Mouse (Mus musculus) heart, embryonic 11.5 days (tissue): ENCODE measurements around the gene Fam166a. TPM values are rescaled to one million over a fixed set of nuclear protein-coding genes. Genes with fewer than 3 reads are reported as not detected.

Experiments
- ATAC-seq: fragments of 200-750 bp; cut with Nextera tagmentation; replicated peaks from 2 replicates; pipeline ENCODE4 v1.8.0; 2017; ENCODE audit warnings: moderate library complexity; ENCODE audit not compliant: insufficient number of reproducible peaks, low FRiP score, low TSS enrichment
- H3K27ac ChIP-seq: fragments of 300-500 bp; sonication (generic); 2 replicates; pipeline ENCODE4 v1.5.1; 2014; ENCODE audit warnings: mild to moderate bottlenecking, low read depth, low read length
- H3K27me3 ChIP-seq: fragments of 300-500 bp; sonication (generic); 2 replicates; pipeline ENCODE4 v1.6.1; 2014; ENCODE audit warnings: mild to moderate bottlenecking, low read length, mixed read lengths; ENCODE audit not compliant: control insufficient read depth, insufficient read depth
- H3K36me3 ChIP-seq: fragments of 300-500 bp; sonication (generic); 2 replicates; pipeline ENCODE4 v1.6.1; 2014; ENCODE audit warnings: mild to moderate bottlenecking, low read length, moderate library complexity, mixed read lengths; ENCODE audit not compliant: control insufficient read depth, insufficient read depth
- H3K4me1 ChIP-seq: fragments of 300-500 bp; sonication (generic); 2 replicates; pipeline ENCODE4 v1.6.1; 2014; ENCODE audit warnings: low read length; ENCODE audit not compliant: control insufficient read depth, insufficient read depth
- H3K4me2 ChIP-seq: fragments of 300-500 bp; sonication (generic); 2 replicates; pipeline ENCODE4 v1.6.1; 2014; ENCODE audit warnings: mild to moderate bottlenecking, moderate library complexity
- H3K4me3 ChIP-seq: fragments of 300-500 bp; sonication (generic); 2 replicates; pipeline ENCODE4 v1.5.1; 2014; ENCODE audit warnings: low read depth, low read length
- H3K9ac ChIP-seq: fragments of 300-500 bp; sonication (generic); 2 replicates; pipeline ENCODE4 v1.6.1; 2014; ENCODE audit warnings: mild to moderate bottlenecking, low read depth, low read length, moderate library complexity
- H3K9me3 ChIP-seq: fragments of 300-500 bp; sonication (generic); replicated peaks from 2 replicates; pipeline ENCODE4 v1.6.1; 2016; ENCODE audit warnings: low read length; ENCODE audit not compliant: control insufficient read depth
- WGBS: fragments of 180-500 bp; shearing (Covaris S2); extraction: QIAGEN DNeasy Blood & Tissue Kit; methylation state at CpG from one replicate; pipeline ENCODE4 v1.1.7; 2014; ENCODE audit not compliant: insufficient replicate concordance; 5-methylcytosine and 5-hydroxymethylcytosine counted together
- polyA plus RNA-seq: library from polyadenylated mRNA; unstranded; fragments of >200 nt; fragmentation: Nextera tagmentation; extraction: Ambion mirVana; gene quantifications from 2 replicates; pipeline ENCODE4 v1.2.1, GENCODE M21; 2014

The Fam166a gene
- polyA plus RNA-seq, 1 experiment from 2014 or later = 0.44 TPM

DNA sequence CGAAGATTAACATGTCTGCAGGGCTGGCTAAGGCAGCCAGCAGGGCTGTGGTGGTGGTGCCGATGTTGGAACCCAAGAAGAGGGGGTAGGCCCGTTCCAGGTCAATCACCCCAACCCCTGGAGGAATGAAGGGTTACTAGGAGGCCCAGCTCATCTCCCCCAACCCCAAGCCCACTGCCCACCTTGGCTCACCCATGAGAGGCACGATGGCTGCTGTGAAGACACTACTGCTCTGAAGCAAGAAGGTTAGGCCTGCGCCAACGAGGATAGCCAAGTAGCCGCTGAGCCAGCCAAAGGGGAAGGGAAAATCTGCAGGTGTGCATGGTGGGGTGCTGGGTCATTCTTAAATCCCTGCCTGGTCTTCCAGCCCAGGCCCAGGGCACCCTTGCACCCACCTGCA is 12.0 kb downstream of the Fam166a start:
- H3K4me1 ChIP-seq = peaks cover 7% of the 10 kb centered on the region; the same call in 1 of the 2 replicates
- peaks cover 31% of the 10 kb centered on the region for H3K27me3 ChIP-seq
- H3K4me3 ChIP-seq = no peak overlapping the region
- no peaks in the 10 kb centered on the region for H3K36me3 ChIP-seq
- 84% methylated on average over 7 of the region's 7 CpGs for WGBS
- no peak overlapping the region for H3K4me2 ChIP-seq
- no peak overlapping the region for H3K27ac ChIP-seq
- no peaks in the 10 kb centered on the region for H3K9me3 ChIP-seq
- no peak overlapping the region for H3K9ac ChIP-seq
- ATAC-seq = no peak

DNA sequence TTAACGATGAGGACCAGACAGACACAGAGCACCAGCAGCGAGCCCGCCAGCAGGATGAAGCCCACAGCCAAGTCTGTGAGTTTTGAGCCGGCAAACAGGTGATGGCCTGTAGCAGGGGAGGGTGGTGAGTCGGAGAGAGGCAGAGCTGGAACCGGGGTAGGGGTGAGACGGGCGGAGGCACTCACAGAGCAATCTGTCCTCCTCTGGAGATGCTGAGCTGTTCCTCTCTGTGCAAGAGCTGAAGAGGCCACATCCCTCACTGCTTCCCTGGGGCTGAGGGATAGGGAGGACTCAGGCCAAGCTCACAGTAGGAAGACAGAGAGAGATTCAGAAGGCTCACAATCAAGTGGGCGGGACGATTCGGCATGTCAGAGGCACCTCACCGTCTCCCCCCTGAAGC is 12.5 kb downstream of the Fam166a start:
- H3K9me3 ChIP-seq = no peaks in the 10 kb centered on the region
- ATAC-seq = no peak
- peaks cover 31% of the 10 kb centered on the region for H3K27me3 ChIP-seq
- H3K4me1 ChIP-seq = peaks cover 4% of the 10 kb centered on the region; the same call in 1 of the 2 replicates
- H3K4me3 ChIP-seq = no peak overlapping the region
- H3K27ac ChIP-seq = no peak overlapping the region
- no peak overlapping the region for H3K9ac ChIP-seq
- 54% methylated on average over 12 of the region's 12 CpGs for WGBS
- H3K36me3 ChIP-seq = no peaks in the 10 kb centered on the region
- no peak overlapping the region for H3K4me2 ChIP-seq

DNA sequence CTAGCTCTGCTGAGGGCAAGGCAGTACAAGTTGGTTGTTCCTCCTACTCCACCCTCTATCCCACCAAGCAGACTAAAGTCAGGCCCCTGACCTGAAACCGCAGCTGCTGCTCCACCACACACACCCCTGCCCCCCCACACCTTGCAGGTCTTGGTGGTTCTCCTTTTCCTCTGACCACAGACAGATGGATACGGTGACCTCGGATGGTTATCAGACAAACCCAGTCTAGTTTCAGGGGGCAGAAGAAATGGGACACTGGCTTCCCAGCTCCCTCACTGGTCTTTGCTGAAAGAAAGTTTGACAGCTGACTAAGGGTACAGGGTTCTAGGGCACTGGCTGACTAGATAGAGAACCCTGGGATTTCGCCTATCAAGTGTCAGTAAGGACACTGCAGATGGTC is 14.9 kb downstream of the Fam166a start:
- H3K9ac ChIP-seq = no peak overlapping the region
- H3K9me3 ChIP-seq = no peaks in the 10 kb centered on the region
- H3K4me2 ChIP-seq = no peak overlapping the region
- H3K27ac ChIP-seq = no peak overlapping the region
- peaks cover 4% of the 10 kb centered on the region; the same call in 1 of the 2 replicates for H3K4me1 ChIP-seq
- no peak for ATAC-seq
- WGBS = 77% methylated on average over 4 of the region's 4 CpGs
- H3K36me3 ChIP-seq = no peaks in the 10 kb centered on the region
- H3K27me3 ChIP-seq = peaks cover 31% of the 10 kb centered on the region
- no peak overlapping the region for H3K4me3 ChIP-seq

DNA sequence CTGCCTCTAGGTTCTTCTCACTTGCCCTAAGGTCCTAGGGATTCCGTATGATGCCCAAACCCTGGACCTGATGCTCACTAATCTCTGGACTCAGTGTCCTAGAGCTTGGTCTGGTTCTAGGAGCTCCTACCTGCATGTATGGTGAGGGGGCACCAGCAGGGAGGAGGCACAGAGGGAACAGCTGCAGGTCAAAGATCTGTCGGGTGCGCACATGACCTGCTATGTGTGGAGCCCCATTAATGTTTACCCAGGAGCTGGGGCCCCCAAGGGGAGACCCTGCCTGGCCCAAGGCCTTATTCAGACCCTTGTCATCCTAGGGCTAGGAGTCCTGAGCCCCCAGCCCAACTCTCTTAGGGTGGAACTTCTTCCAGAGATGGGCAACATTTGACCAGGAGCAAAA is 15.5 kb downstream of the Fam166a start, which contains the start of gene Slc34a3:
Gene Slc34a3, minus strand, starts transcription at position 315 of the 400 bp plus-strand sequence.
- no peaks in the 10 kb centered on the region for H3K36me3 ChIP-seq
- H3K9me3 ChIP-seq = no peaks in the 10 kb centered on the region
- H3K4me1 ChIP-seq = peaks cover under 1% of the 10 kb centered on the region; the same call in 1 of the 2 replicates
- ATAC-seq = no peak
- peaks cover 31% of the 10 kb centered on the region for H3K27me3 ChIP-seq
- H3K27ac ChIP-seq = no peak within 1 kb of the TSS
- no peak within 1 kb of the TSS for H3K9ac ChIP-seq
- no peak within 1 kb of the TSS for H3K4me2 ChIP-seq
- 94% methylated on average over 3 of the region's 3 CpGs for WGBS
- no peak within 1 kb of the TSS for H3K4me3 ChIP-seq

DNA sequence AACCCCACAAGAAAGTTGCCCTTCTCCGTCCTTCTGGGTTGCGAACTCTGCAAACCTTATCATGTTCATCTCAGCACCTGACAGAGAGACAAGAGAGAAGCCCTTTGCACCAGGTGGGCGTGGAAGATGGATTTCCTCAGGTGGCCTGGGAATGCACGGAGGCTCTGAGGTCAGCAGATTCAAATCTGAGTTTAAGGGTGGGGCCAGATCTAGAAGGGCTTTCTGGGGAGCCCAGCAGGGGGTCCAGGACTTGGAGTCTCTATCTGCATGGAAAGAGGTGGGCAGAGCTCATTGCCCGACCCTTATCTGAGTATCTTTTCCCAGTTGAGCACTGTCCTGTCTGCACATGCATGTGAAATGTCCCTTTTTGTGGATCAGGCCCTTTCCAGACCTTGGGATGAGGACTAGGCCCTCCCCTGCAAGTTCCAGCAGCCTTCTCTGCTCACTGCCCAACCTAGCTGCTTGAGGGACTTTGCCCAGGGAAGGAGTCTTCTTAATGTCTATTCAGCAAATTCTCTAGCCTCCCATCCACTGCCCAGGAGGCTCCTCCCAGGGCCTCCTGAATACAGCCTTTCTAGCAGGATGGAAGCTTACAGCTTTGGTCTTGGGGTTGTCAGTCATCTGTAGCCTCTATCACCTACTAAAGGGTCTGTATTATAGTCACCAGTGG is 16.1 kb downstream of the Fam166a start:
- Histone ChIP-seq H3K27ac (no peak overlapping the region), H3K9ac (no peak overlapping the region), H3K4me1 (no peaks in the 10 kb centered on the region), H3K36me3 (no peaks in the 10 kb centered on the region), H3K27me3 (peaks cover 25% of the 10 kb centered on the region), H3K4me2 (no peak overlapping the region), H3K9me3 (no peaks in the 10 kb centered on the region), H3K4me3 (no peak overlapping the region)
- 57% methylated on average over 5 of the region's 5 CpGs for WGBS
- no peak for ATAC-seq

DNA sequence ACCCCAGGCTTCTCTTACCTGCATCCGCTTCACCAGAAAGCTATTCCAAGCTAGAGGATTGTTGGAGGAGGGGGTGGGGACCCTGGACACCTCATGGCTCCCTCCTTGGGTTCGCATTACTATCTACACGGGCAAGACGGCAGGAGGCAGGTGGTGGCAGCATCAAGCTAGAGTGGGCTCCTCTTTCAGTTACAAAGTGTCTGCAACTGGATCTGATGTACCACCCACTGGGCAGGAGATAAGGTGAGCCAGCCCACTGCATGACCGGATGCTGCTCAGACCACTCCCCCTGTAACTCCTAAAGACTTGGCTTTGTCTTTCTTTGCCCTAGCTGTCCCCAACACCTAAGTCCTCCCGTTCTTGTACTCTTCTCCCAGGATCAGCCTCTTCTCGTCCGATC is 18.1 kb downstream of the Fam166a start, which contains the start of gene Rnf224:
Gene Rnf224, minus strand, starts transcription at position 174 of the 400 bp plus-strand sequence.
- WGBS = 20% methylated on average over 8 of the region's 8 CpGs
- Histone ChIP-seq H3K4me3 (no peak within 1 kb of the TSS), H3K9me3 (no peaks in the 10 kb centered on the region), H3K27me3 (peaks cover 22% of the 10 kb centered on the region), H3K27ac (no peak within 1 kb of the TSS), H3K4me1 (peaks cover 13% of the 10 kb centered on the region), H3K9ac (no peak within 1 kb of the TSS), H3K36me3 (no peaks in the 10 kb centered on the region), H3K4me2 (no peak within 1 kb of the TSS; the same call in 1 of the 2 replicates)
- no peak for ATAC-seq

GRCm38 (mm10) chr2:25237522-25237921 is 19.0 kb downstream of the Fam166a start:
- Histone ChIP-seq H3K36me3 (no peaks in the 10 kb centered on the region), H3K9me3 (no peaks in the 10 kb centered on the region), H3K4me2 (no peak overlapping the region), H3K27ac (no peak overlapping the region), H3K9ac (no peak overlapping the region), H3K27me3 (peaks cover 26% of the 10 kb centered on the region), H3K4me1 (peaks cover 17% of the 10 kb centered on the region), H3K4me3 (no peak overlapping the region)
- ATAC-seq = no peak
- 61% methylated on average over 4 of the region's 4 CpGs for WGBS

DNA sequence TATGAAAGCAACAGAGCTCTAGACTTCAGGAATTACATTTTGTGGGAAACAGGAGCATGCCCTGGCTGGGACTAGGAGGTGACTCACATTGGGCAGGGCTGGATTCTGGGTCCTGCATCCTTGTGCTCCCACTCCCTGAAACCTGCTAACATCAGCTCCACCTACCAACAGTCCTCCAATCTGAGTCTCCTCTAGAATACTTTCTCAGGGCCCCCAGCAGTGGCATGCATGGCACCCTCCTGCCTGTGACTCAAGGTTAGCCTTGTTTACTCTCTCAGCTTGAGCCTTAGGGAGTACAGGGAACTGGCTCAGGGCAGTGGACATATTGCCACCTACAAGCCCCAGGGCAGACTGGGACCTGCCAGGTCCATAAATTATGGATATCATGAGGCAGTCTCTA is 19.6 kb downstream of the Fam166a start:
- no peak for ATAC-seq
- Histone ChIP-seq H3K9ac (no peak overlapping the region), H3K27ac (no peak overlapping the region), H3K4me2 (no peak overlapping the region), H3K27me3 (peaks cover 28% of the 10 kb centered on the region), H3K9me3 (no peaks in the 10 kb centered on the region), H3K4me1 (peaks cover 20% of the 10 kb centered on the region), H3K36me3 (no peaks in the 10 kb centered on the region), H3K4me3 (no peak overlapping the region)

DNA sequence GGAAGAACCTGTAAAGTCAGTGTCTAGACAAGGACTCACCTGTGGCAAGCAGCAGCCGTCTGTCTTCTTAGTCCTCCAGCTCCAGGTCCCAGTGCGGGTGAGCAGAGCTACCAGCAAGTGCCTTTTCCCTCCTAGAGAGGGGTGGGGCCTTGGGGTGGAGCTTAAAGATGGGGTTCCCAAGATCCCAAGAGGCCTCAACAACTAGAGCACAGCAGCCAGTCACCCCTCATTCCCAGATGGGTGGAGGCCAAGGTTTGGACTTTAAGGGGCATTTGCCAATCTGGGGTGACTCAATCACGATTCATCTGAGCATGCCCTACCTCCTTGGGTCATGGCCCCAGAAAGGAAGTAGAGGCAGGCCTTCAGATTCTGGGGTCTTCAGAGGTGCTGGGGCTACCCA is 21.2 kb downstream of the Fam166a start:
- 93% methylated on average over 3 of the region's 3 CpGs for WGBS
- no peak overlapping the region for H3K4me3 ChIP-seq
- H3K27me3 ChIP-seq = peaks cover 36% of the 10 kb centered on the region
- no peak overlapping the region for H3K9ac ChIP-seq
- H3K9me3 ChIP-seq = no peaks in the 10 kb centered on the region
- peaks cover 20% of the 10 kb centered on the region for H3K4me1 ChIP-seq
- H3K36me3 ChIP-seq = no peaks in the 10 kb centered on the region
- H3K4me2 ChIP-seq = no peak overlapping the region
- H3K27ac ChIP-seq = no peak overlapping the region
- ATAC-seq = no peak
